Mouse (Mus musculus) 416B (cell line): ENCODE measurements around the gene Ccdc70.
"Not testable (repeated sequence)": the region's sequence is repeated elsewhere in the genome, so short reads cannot be mapped to it uniquely, and the experiment has no call there.

ENCODE experiments used
- DNase-seq: peaks from one replicate; pipeline ENCODE4 v3.0.0; 2011; ENCODE audit warnings: low read depth

Gene Ccdc70

DNA sequence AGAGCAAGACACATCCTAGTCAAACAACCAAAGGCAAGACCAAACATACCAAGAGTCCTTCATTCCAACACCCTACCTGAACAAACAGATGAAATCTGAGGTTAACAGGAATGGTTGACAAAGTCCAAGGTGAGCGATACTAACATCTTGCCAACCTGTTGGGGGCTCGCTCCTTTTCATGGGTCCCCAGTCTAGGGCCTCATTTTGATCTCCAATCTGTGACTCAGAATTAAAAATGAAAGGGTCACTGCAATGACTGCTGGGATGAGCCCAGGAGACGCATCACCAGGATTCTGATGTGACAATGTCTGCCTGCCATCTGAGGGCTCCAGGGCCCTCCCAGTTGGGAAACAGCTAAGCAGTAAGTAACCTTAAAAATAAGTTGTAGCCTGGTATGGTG, at the start of gene Ccdc70:
Gene Ccdc70 (plus strand): TSS at position 301 of the 400 bp plus-strand sequence.
- DNase-seq: no peak

DNA sequence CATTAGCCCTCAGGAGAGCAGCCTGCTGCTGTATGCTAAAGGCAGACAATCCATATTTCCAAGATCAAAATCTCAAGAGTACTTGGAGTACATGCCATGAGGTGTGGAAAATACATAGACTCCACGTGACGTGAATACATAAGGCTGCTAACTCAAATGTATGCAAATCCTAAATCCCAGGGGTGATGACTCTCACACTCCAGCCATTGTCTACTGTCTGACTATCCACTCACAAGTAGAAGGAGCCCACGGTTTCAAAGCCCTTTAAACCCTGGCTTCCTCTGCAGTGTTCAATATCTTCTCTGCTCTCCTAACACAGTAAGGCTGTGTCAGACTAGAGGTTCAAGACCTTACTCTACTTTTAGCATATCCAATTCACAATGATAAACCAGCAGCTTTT, 38.8 kb upstream of the Ccdc70 start:
- DNase-seq: not testable (repeated sequence)

DNA sequence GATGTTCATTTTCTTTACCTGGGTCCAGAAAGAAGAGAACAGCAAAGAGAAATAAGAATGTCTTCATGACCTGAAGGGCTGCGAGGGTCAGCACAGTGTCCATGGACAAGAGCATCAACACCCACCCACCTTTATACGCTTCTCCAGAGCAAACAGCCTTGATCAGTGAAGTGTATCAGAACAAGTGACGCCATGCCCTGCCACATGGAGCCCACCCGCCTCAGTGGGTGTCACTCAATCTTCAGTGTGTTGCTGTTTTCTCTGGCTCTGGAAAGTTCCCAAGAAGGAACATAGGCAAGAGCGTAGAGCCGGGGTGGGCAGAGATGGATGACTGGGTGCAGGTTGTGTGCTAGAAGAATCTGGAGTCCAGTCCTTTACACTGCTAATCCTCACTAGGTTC, 37.0 kb upstream of the Ccdc70 start, which contains the start of gene Defb15:
Gene Defb15 (minus strand): TSS at position 101 of the 400 bp plus-strand sequence.
- no peak for DNase-seq

DNA sequence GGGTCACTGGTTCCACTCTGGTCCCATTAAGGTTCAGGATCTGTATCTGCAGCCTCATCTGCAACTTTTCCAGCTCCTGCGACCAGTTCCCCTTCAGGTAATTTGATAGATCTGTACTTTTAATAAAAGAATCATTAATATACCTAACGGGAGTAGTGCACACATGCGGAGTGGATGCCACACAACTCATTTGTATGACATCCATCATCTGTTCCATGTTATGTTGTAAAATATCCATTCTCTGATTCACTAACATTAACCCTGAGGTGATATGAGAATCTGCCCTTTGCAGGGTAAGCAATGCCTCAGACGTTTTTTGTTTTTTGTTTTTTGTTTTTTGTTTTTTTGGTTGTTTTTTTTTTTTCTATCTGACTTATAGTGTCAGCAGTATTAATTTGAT, 31.5 kb upstream of the Ccdc70 start, which contains the start of gene Defb35:
Gene Defb35 (plus strand): TSS at position 301 of the 400 bp plus-strand sequence.
- DNase-seq: not testable (repeated sequence)

DNA sequence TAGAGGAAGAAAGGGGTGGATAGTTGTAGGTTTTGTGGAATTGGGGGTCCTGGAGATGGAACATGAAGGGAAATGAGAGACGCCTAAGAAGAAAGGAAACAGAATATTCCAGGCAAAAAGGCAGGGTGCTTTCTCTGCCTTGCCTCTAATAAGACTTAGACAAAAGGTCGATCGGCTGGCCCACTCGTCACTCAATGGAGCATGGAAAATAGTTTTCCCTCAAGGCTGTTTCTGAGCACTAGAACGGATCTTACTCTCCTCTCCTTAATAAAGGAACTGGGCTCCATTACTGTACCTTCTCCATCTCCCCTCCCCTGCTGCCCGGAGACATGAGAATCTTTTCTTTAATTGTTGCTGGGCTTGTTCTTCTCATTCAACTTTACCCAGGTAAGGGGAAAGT, 23.1 kb upstream of the Ccdc70 start, which contains the start of gene Defb13:
Gene Defb13 (plus strand): TSS at position 301 of the 400 bp plus-strand sequence.
- no peak for DNase-seq

DNA sequence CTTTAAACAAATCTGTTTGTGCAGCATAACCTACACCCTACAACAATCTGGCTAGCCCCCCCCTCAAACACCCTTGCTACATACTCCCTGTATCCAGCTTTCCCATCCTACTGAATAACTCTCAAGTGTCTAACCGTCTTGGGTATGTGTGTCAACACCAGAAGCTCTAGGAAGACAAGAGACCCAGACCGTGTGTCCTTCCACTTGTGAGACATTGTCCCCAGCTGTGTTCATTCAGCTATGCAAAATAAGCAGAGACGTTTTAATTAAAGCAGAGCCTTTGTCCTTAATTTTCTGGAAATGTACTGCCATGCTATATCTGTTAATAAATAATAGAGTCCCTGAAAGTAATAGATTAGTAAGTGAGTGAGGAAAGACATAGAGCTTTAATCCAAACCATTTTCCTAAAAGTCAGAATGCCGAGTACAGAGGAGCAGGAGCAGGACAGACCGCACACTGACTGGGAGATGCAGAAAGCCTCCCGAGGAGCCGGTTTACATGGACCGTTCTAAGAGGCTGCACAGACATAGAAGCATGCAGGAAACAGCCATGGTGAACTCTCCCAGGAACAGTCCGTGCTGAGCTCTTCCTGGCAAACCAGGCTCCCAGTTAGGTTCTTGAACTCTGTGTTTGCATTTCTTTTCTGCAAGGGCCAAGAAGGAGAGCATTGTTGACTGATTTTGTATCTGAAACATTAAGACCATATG, 22.1 kb upstream of the Ccdc70 start:
- no peak for DNase-seq

DNA sequence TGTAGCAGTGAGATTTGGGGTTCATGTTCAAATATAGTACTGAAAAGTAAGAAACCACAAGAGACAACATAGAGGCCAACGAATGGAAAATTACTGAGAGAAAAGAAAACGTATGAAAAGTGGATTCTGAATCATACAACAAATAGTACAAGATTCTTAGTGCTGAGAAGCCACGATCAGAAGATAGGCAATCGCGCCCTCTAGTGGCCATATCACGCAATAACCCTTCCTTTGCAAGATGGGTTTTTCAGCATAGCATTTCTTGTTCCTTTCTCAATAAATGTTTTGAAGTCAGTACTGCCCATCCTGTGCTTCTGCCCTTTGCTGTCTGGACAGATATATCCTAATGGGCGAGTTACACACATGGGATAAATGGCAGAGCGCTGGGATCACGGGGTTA, 14.3 kb upstream of the Ccdc70 start:
- peak; percentile 68 for DNase-seq

DNA sequence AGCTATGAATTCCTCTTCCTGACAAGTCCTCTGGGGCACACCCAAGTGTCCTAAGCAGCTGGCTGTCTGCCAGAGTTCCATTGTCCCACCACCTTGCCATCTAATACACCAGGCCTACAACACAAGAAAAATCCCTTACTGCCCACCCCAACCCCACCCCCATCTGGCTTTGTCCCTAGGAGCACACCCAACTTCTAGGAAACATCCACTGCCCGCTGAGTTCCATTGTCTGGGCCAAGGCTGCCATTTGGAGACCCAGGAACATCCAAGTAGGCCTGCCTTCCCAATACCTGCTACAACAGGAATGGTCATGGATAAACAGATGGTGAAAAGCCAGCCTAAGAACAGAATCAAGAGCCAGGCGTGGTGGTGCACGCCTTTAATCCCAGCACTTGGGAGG, 13.2 kb upstream of the Ccdc70 start:
- DNase-seq: no peak

DNA sequence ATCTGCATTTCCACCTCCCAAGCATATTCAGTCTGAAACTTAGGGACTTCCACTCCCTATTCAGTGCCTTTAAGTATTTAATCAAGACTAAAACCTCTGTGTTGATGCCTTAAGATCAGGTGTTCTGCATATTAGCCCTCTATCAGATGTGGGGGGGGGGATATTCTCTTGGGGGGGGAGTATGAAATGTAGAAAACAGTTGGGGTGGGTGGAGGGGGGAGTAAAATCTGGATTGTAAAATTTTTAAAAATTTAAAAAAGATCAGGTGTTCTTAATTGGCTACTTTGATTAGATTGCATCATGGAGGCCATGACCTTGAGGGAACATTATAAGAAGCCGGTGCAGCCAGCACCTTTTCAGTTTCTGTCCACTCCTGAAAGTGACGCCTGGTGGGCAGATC, 11.2 kb upstream of the Ccdc70 start, which contains the start of gene Fam90a1a:
Gene Fam90a1a (plus strand): TSS at position 301 of the 400 bp plus-strand sequence.
- DNase-seq: no peak

DNA sequence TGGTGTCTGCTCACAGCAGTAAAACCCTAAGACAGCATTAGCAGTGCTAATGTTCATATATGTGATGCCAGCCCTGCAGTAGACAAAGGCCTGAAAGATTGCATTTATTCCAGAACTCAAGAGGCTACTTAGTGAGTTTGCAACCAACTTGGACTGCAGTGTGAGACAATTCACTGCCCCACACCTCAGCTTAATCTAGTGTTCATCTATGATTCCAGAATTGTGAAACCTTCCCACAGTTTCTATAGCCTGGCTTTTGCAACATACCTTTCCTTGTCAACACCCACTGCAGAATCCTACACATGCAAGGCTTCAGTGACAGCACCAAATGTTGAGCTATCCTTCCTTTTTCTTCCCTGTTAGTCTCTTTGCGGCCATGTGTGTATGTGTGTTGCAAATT, 2.9 kb upstream of the Ccdc70 start:
- no peak for DNase-seq

DNA sequence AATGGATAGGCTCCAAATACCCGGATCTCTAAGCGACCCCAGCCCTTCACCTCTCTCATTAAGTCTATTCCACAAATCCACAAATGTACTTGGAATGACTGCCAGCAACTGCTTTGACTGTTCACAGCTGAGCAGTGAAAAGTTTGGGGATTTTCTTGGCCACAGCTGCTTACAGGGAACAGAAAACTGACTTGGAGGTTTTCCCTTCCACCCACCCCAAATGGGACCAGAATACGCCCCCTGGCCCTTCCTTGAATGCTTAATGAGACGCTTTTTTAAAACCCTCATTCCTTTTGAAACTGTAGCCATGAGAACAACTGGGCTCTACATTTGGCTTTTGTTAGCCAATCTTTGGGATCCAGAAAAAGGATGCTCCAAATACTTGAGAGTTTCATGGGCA, 8.6 kb downstream of the Ccdc70 start:
- no peak for DNase-seq

DNA sequence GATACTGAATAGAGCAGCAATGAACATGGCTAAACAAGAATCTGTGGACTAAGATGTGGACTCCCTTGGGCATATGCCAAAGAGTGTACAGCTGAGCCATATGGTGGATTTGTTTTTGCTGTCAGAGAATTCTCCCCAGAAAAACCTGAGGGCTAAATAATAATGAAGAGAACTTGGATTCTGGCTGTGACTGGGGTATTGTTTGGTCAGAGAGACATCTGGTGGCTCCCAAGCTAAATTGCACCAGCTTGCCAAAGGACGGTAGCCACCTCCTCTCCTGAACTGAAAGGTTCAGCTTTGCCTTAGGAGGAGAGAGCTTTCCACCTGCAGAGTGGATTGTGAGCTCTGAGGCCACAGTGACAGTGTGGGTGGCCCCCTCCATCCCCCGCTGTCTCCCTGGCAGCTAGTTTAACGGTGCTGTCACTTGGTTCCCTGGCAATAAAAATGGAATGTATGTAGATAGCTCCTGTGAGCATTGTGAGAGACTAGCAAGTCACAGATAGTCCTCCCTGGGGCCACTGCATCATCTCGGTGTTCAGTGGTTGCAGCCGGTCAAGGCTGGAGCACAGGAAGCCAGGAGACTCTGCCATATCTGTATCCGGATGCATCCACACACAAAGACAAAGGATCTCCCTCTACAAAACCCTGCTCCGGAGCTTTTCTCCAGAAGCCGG, 12.2 kb downstream of the Ccdc70 start:
- peak; percentile 7 for DNase-seq

DNA sequence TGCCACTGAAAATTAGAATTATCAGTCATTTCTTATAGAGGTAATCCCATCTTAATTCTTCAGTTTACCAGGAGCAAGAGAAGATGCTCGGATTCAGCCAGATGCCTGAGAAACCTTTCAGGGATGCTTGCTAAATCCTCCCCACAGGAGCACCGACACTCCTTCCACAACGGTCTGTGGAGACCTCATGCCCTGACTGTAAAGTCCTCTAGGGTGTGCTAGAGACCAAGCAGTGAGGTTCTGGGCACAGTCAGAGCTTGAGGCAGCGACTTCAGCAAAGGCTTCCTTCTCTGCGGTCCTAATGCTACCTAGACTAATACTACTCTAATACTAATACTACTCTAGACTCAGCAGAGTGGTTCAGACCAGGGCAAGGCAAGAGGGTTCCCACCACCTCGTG, 22.6 kb downstream of the Ccdc70 start:
- peak; percentile 46 for DNase-seq

DNA sequence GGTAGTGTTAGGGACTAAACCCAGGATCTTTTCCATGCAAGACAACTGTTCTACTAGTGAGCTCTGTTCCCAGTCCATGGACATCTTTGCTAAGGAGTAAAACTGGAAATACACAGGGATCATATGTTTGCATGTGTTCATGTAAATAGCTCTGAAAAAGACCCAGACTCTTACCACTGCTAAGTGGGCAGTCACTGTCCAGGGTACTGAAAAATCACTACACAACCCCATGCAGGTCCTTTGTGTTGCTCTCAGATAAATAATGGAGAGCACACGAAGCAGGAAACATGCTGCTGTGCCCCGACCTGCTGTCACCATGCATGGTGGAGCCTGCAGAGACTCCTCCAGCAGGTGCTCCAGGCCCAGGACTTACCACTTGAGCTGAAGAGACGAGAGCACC, 25.6 kb downstream of the Ccdc70 start:
- DNase-seq: peak; percentile 35

DNA sequence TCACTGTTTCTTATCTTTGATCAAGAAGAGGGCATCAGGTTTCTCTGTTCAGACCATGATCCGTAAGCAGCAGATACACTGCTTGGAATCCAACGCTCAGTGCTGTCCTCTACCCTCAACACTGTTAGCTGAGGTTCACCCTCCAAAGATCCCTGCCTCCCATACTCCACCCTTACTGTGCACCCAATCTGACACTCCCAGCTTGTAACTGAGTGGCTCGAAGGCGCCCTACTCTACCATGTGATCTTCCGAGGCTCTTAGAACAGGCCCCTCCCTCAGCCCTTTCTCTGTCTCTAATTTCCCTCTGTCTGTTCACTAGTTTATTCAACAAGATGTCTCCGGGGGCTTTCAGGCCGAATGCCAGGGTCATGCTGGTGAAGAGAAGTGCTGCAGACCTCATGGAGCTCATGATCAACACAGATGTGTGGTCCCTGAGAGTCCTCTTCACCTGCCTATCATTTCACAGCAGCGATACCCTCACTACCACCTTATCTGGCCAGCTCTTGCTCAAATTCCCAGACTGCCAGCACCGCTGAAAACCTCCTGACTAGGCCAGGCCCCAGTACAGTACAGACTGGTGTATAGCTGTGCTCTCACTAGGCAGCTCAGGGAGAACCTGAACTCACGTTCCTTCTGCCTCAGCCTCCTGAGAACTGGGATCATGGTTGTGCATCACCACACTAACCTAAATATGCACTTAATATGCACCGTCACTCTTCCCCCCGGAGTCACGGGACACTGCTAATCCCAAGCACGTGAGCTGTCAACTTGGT, 35.4 kb downstream of the Ccdc70 start:
- no peak for DNase-seq

DNA sequence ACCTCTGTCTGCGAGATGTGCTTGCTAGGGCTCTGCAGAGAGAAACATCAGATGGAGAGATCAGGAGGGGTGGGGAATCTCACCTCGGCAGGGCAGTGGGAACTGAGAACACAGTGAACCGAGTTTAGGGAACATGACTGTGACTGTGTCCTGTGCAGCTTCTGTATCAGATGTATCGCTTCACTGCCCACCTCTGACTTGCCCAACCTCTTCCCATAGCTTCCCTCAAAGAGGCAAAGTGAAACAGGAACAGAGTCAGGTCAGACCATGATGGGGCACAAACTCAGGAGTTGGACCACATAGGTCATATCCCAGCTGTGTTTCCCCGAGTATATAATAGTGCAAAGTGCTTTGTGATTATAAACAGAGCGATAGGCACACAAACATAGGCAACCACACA, 36.8 kb downstream of the Ccdc70 start:
- no peak for DNase-seq

DNA sequence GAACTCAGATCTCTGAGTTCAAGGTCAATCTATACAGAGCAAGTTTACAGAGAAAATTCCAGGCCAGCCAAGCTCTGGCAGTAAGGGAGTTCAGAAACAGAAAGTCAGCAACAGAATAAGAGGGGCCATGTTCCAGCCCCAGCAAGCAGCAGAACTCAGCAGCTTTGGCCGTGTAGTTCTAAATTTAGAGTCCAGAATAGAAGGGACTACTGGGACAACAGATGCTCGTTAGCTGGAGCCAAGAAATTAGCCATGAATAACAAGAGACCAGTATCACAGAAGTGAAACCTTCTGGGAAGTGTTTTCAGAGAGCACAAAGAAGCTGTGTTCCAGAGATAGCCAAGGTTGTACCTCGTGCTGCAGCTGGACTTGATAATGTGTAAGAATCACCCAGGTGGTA, 39.8 kb downstream of the Ccdc70 start:
- DNase-seq: no peak

DNA sequence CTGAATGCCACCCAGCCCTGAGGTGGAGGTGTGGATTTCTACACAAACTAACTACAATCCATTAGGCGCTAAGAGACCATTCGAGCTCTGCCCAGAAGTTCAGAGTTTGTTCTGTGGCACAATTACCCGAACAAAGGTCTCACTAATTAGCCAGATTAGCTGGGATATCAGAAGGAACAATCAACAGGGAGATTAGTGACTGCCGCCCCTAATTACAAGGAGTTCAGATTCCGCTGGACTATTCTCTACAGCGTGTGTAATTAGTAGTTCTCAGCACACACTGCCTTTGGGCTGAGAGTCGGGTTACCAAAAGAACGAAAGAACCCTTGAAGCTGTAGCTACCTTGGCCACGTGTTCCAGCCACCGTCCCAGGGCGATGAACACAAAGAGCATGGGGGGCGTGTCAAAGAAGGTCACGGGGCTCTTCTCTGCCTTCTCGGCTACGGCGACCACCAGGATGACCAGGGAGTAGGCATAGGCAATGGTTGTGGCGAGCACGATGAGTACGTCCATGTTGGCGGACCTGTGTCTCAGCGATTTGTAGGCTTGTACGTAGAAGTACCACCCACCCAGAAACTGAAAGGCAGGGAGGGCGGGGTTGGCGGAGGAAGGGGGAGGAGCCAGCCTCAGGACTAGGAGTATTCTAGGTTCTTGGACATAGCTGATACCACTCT, 43.6 kb downstream of the Ccdc70 start:
- DNase-seq: no peak

DNA sequence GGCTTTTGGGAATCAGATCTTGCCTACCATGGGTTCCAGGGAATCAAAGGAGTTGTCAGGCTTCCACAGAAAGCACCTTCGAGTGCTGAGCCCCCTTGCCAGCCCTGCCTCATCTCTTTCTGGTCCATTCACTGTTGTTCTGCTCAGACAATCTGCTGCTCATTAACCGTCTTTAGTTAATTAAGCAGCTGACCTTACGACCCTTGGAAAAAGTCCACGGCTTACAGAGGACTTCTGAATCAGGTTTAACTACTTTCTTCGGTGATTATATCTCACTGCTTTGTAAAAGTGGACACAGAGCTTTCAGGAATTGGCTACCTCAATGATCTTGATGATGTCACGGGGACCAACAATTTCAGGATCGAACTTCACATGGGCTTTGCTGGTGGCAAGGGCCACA, 48.2 kb downstream of the Ccdc70 start:
- DNase-seq: no peak

DNA sequence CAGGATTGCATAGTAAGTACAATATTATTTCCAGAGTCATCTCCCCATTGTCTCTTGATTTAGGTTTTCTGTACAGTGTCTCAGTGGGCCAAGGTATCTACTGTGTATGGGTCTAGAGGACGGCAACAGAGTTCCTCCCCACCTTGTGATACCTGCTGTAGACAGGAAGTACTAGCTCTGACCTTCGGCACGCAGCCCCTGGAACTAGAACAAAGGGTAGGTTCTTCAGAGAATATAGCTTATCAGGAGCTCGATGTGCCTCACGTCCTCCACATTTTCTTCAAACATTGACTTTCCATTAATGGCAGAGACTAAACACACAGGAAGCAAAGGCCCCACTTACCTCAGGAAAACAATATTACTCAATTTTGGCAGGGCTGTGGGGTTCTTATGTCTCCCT, 49.9 kb downstream of the Ccdc70 start:
- DNase-seq: no peak

DNA sequence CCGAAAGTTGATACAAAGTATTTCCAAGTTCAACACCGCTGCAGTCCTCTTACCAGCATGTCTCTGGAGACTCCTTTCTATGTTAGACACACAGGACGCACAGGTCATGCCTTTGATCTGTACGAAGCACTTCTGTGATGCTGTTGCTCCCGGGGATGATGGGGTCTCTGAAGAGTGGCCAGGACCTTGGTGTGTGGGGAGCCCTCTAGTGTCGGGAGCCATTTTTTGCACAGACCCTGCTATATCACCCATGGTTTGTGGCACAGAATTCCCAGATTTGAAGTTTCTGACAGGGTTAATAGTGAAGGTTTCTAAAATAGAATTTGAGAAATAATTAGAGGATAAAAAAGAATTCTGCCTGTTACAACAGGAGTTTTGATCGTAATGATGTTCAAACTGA, 52.7 kb downstream of the Ccdc70 start:
- DNase-seq: no peak
